Mouse (Mus musculus) gastrocnemius, adult 2 months (tissue): ENCODE measurements around the gene Sec62. TPM values are rescaled to one million over a fixed set of nuclear protein-coding genes. Genes with fewer than 3 reads are reported as not detected.
A peak's percentile ranks its signal among the peaks of the same experiment; 100 is the strongest.

ENCODE experiments used
- DNase-seq: peaks from one replicate; pipeline ENCODE4 v3.0.0; 2022
- H3K27ac ChIP-seq: fragments of 200-600 bp; 2 replicates; pipeline ENCODE4 v1.8.1; 2022; ENCODE audit warnings: mild to moderate bottlenecking
- H3K4me3 ChIP-seq: fragments of 200-600 bp; 2 replicates; pipeline ENCODE4 v1.8.1; 2022; ENCODE audit warnings: mild to moderate bottlenecking, moderate library complexity
- CTCF ChIP-seq: fragments of 200-600 bp; IDR thresholded peaks from 2 replicates; pipeline ENCODE4 v1.8.1; 2022; ENCODE audit warnings: antibody characterized with exemption, mild to moderate bottlenecking, moderate library complexity
- intact Hi-C: fragments of 180-260 bp; cut with DNase I; formaldehyde crosslinking; loops from one replicate; pipeline ENCODE4 v1.15.1; 2025
- long read RNA-seq, 2 experiments: library from polyadenylated mRNA; stranded (forward); transcript quantifications; one replicate each; pipeline ENCODE4 v2.0.0; 2021
- total RNA-seq, 2 experiments: library from RNA; stranded (reverse); gene quantifications; 2 replicates each; pipeline ENCODE4 v1.2.3; 2021

The Sec62 gene
- total RNA-seq = 10 to 100 TPM; 32.2 to 33.7 TPM
- long read RNA-seq, experiment 1, transcript Sec62-201 (8 exons, 3,967 nt) = major isoform, 59 of 74 reads
- long read RNA-seq, experiment 1, partial matches to known transcripts = 6 of 74 reads
- long read RNA-seq, experiment 1, other reads (novel, unspliced or antisense) = 9 of 74 reads
- long read RNA-seq, experiment 2, transcript Sec62-201 (8 exons, 3,967 nt) = major isoform, 52 of 75 reads
- long read RNA-seq, experiment 2, partial matches to known transcripts = 9 of 75 reads
- long read RNA-seq, experiment 2, other reads (novel, unspliced or antisense) = 14 of 75 reads

DNA sequence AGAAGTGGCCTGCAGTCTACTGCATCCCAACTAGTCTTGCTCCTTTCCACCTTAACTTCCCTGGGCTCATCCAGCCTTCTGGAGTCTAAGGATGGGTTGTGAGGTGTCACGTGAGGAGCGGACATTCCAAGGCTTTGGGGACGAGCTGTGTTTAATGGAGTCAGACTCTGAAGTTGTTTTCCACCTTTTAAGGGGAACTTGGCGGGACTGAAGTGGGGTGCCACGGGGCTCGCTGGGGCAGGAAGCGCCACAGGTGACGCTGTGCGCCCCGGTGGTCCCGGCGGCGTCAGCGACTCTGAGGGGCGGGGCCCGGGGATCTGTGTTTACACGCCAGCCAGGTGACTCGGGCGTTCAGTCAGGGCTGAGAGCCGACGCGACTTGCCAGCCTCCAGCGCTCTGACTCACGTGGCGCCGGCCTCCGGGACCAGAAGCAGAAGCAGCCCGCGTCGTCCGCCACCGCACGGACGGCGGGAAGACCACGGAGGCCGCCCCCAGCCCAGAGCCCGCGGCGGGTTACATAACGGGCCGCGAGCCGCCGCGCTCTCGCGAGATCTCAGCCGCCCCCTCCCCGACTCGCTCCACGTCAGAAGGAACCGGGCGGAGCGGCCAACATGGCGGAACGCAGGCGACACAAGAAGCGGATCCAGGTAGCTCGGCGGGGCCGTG is at the start of gene Sec62:
Gene Sec62 (plus strand): TSS at position 139 of the 666 bp plus-strand sequence.
- intact Hi-C loops = loop anchor here (2.0 to 10.0 kb wide), 6 partner anchors 56 to 322 kb away; partner anchors contain the start of gene Mynn
- Histone ChIP-seq H3K27ac (peak within 1 kb of the TSS; percentile 100), H3K4me3 (peak within 1 kb of the TSS; percentile 81)
- no peak for TF ChIP-seq CTCF
- DNase-seq = peak; percentile 96

DNA sequence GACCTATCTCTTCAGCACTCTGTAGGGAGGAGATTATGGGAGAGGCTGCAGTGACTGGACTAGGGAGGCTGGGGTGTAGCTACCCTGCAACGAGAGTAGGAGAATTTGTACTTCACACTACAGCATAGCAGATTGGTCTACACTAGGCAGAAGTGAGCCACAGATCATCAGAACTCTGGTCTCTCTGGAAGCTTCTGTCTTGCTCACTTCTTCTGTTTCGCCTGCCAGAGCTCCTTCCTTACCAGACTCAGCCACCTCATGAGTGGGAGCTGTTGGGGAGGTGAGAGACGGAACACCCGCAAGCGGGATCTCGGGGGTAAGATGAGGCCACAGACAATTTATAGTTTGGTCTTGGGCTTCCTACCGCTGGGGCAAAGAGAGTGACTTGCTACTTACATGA is 49.8 kb upstream of the Sec62 start:
- DNase-seq = no peak
- no peak overlapping the region for H3K27ac ChIP-seq
- intact Hi-C loops = no loop called here
- no peak overlapping the region for H3K4me3 ChIP-seq
- TF ChIP-seq CTCF = no peak

DNA sequence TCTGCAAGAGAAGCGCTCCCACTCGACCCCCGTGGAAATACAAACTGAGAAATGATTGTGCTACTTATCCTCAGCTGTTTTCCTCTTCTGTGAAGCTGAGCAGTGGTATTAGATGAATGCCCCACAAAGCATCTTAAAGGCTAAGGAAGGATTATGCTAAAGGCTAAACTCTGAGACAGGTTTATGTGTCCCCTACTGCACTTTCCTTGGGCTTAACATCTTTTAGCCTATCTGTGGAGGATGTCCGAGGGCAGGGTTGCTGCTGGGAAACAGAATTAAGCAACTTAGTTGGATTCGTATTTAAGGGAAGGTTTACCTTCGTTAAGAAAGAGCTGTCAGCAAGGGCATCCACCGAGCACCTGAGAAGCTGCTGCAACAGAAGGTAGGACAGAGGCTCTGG is 46.7 kb upstream of the Sec62 start, which contains the start of gene Samd7:
Gene Samd7 (plus strand): TSS at position 288 of the 400 bp plus-strand sequence.
- intact Hi-C loops = no loop called here
- DNase-seq = no peak
- H3K27ac ChIP-seq = no peak within 1 kb of the TSS
- no peak within 1 kb of the TSS for H3K4me3 ChIP-seq
- no peak for TF ChIP-seq CTCF

DNA sequence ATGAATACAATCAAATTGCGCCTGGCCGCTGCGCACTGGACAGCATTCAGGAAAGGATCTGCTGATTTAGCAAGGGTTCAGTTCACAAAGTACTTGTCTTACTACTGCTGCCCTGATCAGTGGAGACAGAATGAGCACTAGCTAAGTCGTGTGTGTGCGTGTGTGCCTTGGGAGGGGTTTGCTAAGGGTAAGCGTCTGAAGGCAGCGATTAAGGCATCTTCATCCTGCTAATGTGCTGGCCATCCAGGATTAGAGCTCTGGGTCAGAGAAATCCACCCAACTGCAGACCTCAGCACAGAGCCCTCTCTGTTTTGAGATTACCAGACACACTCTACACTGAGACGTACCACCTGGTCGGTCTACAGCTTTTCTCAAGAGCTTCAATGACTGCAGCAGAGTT is 44.4 kb upstream of the Sec62 start:
- H3K4me3 ChIP-seq = no peak overlapping the region
- H3K27ac ChIP-seq = no peak overlapping the region
- intact Hi-C loops = no loop called here
- no peak for TF ChIP-seq CTCF
- no peak for DNase-seq

DNA sequence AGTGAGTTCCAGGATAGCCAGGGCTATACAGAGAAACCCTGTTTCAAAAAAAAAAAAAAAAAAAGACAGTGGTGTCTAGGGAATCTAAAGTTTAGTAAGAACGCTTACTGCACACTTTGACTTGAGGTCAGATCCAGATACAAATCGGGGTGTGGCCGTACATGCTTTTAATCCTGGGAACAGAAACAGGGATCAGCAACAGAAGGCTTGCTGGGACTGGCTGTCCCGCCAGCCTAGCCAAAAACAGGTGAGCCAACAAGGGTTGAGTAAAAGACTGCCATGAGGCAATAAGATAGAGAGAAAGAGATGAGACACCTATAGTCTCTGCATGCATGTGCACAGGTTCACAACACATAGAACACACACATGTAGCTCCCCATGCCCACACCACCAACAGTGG is 38.0 kb upstream of the Sec62 start:
- no peak for DNase-seq
- intact Hi-C loops = no loop called here
- no peak for TF ChIP-seq CTCF

DNA sequence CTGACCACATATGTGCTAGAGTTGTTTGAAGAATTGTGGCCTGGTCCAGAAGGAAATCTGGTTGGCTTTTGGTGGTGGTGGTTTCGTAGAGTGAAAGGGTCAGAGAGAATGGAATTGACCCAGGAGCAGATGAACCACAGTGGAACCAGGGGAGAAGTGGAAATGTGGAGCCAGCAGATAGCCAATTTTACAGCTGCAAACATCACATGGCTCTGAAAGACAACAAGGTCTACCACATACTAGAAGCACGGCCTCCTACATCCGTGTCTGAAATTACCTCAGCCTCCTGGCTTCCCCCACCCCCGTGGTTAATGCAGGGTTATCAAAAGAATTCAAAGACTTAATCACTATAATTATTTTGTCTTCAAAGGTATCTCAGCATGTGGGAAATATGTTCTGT is 27.8 kb upstream of the Sec62 start:
- intact Hi-C loops = no loop called here
- TF ChIP-seq CTCF = no peak

More for the DNA sequence above, 38.0 kb upstream of the Sec62 start:
- H3K4me3 ChIP-seq = no peak overlapping the region
- no peak overlapping the region for H3K27ac ChIP-seq

DNA sequence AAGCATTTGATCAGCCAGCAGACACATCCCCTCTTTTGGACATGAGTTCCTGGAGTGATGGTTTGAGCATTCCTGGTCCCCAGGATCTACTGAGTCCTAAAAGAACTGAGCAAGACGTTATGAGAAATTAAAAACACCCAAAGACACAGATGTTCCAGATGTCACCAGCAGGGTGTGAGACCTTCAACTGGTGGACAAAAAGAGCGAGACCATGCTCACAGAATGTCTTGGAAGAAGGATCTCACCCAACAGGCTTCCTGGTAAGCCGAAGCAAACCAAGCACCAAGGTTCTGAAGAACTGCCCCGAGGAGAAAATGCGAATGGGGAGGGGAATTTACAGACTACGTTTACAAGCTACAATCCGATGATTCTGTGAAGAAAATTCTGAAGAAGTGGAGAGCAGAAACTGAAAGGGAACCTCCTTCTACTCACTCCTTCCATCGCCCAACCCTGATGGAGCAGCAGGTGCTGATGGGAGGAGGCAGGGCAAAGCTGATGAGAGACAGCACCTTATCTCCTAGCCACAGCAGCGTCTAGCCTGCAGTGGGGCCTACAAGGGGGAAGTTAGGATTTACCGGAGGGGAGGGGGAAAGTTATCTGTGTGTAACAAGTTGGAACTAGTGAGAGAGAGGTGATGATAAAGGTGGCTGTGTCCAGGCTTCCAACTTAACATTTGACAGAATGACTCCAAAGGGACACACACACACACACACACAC is 27.2 kb upstream of the Sec62 start:
- intact Hi-C loops = no loop called here
- Histone ChIP-seq H3K4me3 (no peak overlapping the region), H3K27ac (no peak overlapping the region)
- no peak for DNase-seq
- TF ChIP-seq CTCF = no peak

More for the DNA sequence above, 27.8 kb upstream of the Sec62 start:
- no peak for DNase-seq
- H3K4me3 ChIP-seq = no peak overlapping the region
- H3K27ac ChIP-seq = no peak overlapping the region

DNA sequence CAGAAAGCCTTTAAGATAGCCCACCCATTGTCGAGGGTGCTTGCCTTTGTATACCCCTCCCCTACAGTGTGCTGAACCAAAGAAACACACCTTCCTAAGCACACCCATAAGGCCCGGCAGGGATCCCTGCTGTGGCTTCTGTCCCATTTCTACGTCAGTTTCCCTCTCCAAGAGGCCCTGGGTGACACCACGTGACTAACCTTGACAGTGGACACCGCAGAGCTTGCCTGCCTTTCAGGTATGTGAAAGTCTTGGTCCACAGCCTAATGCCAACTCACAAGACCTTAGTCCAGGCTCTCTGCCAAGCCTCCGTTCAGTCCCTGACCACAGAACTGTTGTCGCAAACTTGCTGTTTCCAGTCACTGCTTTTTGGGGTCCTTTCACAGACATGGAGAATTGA is 26.5 kb upstream of the Sec62 start:
- intact Hi-C loops = no loop called here
- Histone ChIP-seq H3K27ac (no peak overlapping the region), H3K4me3 (no peak overlapping the region)
- no peak for TF ChIP-seq CTCF
- no peak for DNase-seq

DNA sequence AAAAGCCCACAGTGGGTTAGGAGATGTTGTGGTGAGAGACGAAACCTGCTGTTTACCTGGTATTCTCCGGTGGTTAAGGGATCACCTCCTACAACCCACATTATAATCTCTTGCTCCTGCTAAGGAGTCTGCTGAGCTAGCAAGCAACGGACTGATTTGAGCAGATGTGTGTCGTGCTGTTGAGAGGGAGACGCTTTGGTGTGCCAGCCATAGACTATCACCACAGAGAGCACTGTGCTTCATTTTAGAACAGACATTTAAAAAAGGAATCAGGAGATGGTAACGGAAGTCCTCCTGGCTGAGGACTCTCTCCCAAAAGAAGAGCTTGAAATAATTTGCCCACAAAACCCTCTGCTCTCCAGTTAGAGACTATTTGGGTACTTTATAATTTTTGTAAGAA is 25.4 kb upstream of the Sec62 start:
- intact Hi-C loops = no loop called here

DNA sequence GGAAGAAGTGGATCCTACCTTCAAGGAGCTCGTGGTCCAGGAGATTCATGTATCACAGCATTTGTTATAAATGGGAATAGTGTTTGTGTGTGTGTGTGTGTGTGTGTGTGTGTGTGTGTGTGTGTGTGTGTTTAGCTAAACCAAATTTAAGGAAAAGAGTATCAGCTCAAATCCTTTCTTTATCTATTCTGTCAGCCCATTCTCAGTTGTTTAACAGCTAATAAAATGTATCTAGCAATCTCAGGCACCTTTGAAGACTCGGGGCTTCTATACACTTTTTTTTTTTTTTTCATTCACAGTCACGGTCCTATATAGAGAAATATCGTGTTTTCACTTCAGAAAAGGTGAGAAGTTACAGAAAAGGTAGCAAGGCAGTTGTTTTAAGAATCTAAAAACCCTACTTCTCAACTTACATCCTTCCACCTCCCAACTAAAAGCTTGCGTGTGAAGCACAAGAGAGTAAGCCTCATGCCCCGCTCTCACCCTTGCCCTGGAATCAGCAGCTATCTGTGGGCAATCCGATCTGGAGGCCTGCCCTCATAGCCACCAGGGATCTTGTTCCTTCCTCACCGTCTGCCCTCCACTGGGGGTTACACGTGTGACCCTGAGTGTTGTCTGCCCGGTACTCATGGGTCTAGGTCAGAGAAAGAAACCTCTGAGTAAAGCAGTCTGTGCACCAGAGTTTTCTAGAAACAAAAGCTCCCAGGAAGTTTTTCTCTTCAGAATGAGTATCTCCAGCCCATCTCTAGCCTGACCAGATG is 22.7 kb upstream of the Sec62 start:
- no peak overlapping the region for H3K27ac ChIP-seq
- H3K4me3 ChIP-seq = no peak overlapping the region
- TF ChIP-seq CTCF = no peak
- intact Hi-C loops = no loop called here
- DNase-seq = peak; percentile 21

More for the DNA sequence above, 25.4 kb upstream of the Sec62 start:
- no peak for TF ChIP-seq CTCF
- H3K4me3 ChIP-seq = no peak overlapping the region
- no peak for DNase-seq
- H3K27ac ChIP-seq = no peak overlapping the region

DNA sequence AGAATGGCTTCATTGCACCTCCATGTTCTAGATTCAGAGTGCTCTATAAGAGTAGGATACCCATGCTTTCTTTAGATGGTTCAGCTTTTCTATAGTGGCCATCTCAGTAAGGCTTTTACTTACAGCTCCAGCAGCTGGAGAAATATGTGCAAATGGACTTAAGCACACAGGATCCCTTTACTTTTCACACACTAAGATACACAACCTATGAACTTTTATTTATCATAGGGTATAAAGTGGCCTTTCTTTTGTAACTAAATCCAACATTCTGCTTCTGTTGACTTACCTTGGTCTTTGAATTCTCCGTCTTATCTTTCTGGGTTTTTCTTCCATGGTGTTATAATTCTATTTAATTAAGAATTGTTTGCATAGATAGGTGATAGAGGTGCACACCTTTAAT is 21.1 kb upstream of the Sec62 start:
- Histone ChIP-seq H3K27ac (no peak overlapping the region), H3K4me3 (no peak overlapping the region)
- no peak for DNase-seq
- intact Hi-C loops = no loop called here
- no peak for TF ChIP-seq CTCF

DNA sequence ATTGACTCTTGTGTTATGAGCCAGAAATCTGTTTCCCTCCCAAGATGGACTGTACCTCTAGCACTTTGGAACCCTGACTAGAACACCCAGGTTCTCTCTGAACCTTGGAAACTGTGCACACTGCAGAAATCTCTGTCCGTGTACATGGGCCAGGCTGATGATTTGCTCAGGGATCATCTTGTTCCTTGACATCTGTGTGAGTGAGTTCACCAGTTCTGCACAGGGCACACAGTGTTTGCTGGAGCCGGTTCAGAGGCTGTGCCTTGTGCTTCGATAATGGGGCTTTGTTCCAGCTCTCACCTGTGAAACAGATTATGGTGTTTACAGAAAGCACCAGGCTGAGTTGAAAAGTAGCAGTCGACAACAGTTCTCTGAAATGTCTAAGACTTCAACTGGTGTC is 20.0 kb upstream of the Sec62 start:
- intact Hi-C loops = no loop called here
- TF ChIP-seq CTCF = no peak
- DNase-seq = no peak
- Histone ChIP-seq H3K27ac (no peak overlapping the region), H3K4me3 (no peak overlapping the region)
